Comparison of ENCODE assay signal across 29 mouse cellular contexts in genomic region chr15:80574211-80575040, GRCm38 (mm10). TPM values are rescaled to one million over a fixed set of nuclear protein-coding genes. Genes with fewer than 3 reads are reported as not detected.
DNase-seq lines count a peak whose midpoint lies in the region; TF ChIP-seq lines count a peak whose summit lies in the region.
"Had no signal": no experiment of that assay in that cellular context is flagged by ENCODE, and none has a peak within 500 bp of the region (broad histone marks: within the 10 kb centered on the region; RNA-seq: fewer than 3 reads in every experiment).

No protein-coding gene starts in this region.

- intact Hi-C loops in heart, postnatal 14 days (cut with DNase I): no loop called here
- intact Hi-C loops in gastrocnemius, adult 2 months (cut with DNase I): no loop called here

- no peaks in the 10 kb centered on the region for H3K36me3 ChIP-seq in spleen, adult 2 months (ENCODE audit: control insufficient read depth, insufficient read depth, low read length)
- H3K36me3 ChIP-seq: embryonic facial prominence, embryonic 10.5 days; heart, embryonic 13.5 days; midbrain, embryonic 12.5 days; neural tube, embryonic 13.5 days; stomach, embryonic 15.5 days had no signal

- peak overlapping the region; percentile 59 for H3K27ac ChIP-seq in spleen, adult 2 months (ENCODE audit: insufficient read depth, low read length)
- no peak overlapping the region for H3K27ac ChIP-seq in cerebellum, adult 2 months (ENCODE audit: insufficient read depth, low read length)
- no peak overlapping the region for H3K27ac ChIP-seq in gastrocnemius, adult 2 months
- H3K27ac ChIP-seq: embryonic facial prominence, embryonic 10.5 days; heart, embryonic 13.5 days; layer of hippocampus, adult 2 months; midbrain, embryonic 12.5 days; neural tube, embryonic 13.5 days; stomach, embryonic 15.5 days had no signal

- WGBS in spleen, adult 2 months: 83% methylated on average over 17 of the region's 17 CpGs
- 68% methylated on average over 17 of the region's 17 CpGs for WGBS in cerebellum, adult 2 months

- peak overlapping the region; percentile 40 for H3K4me3 ChIP-seq in spleen, adult 2 months (ENCODE audit: extremely low read depth, insufficient read depth, insufficient read length)
- no peak overlapping the region for H3K4me3 ChIP-seq in cerebellum, adult 2 months (replicated peaks; ENCODE audit: insufficient read depth, low read depth, low read length)
- H3K4me3 ChIP-seq in gastrocnemius, adult 2 months: no peak overlapping the region
- H3K4me3 ChIP-seq: embryonic facial prominence, embryonic 10.5 days; heart, embryonic 13.5 days; layer of hippocampus, adult 2 months; midbrain, embryonic 12.5 days; neural tube, embryonic 13.5 days; stomach, embryonic 15.5 days had no signal

- H3K4me1 ChIP-seq in spleen, adult 2 months (ENCODE audit: control insufficient read depth, insufficient read depth, insufficient read length): peaks cover 11% of the 10 kb centered on the region; the same call in 1 of the 2 replicates
- H3K4me1 ChIP-seq in cerebellum, adult 2 months (ENCODE audit: control insufficient read depth, insufficient read depth, low read length): peaks cover 3% of the 10 kb centered on the region; the same call in 1 of the 2 replicates
- H3K4me1 ChIP-seq: stomach, embryonic 15.5 days had no signal

- peak; percentile 70 for DNase-seq in heart, adult 11 months
- no peak for DNase-seq in heart, postnatal 14 days
- DNase-seq in spleen, adult 2 months (ENCODE audit: low read depth in 1 of 2, low spot score in 2 of 2): no peak
- DNase-seq in spleen, postnatal 10 days (ENCODE audit: low spot score in 2 of 2): no peak
- DNase-seq in cerebellum, adult 2 months: peak; percentile 26 to 72
- peak; percentile 36 for DNase-seq in cerebellum, postnatal 36 days
- no peak for DNase-seq in gastrocnemius, adult 2 months
- DNase-seq in gastrocnemius, postnatal 10 days: no peak
- DNase-seq: B cell, adult 2 months; gastrocnemius, postnatal 36 days; kidney, adult 2 months; kidney, postnatal 10 days; layer of hippocampus, postnatal 36 days; liver; right cerebral cortex, postnatal 14 days; spleen, adult 18-20 months; thymus, postnatal 25 days had no signal

- TF ChIP-seq CTCF in spleen, adult 2 months (IDR thresholded peaks at IDR 0.05; ENCODE audit: extremely low read depth, insufficient read depth, insufficient read length, insufficient replicate concordance): no peak
- no peak for TF ChIP-seq CTCF in cerebellum, adult 2 months (IDR thresholded peaks at IDR 0.05; ENCODE audit: borderline replicate concordance, insufficient read depth, low read depth, low read length)
- no peak for TF ChIP-seq CTCF in gastrocnemius, adult 2 months (IDR thresholded peaks at IDR 0.05)

- no peak for TF ChIP-seq POLR2A in spleen, adult 2 months (IDR thresholded peaks at IDR 0.05; ENCODE audit: low read depth, low read length)
- TF ChIP-seq POLR2A in cerebellum, adult 2 months (IDR thresholded peaks at IDR 0.05; ENCODE audit: borderline replicate concordance, insufficient read depth, low read length): no peak

- H3K27me3 ChIP-seq in spleen, adult 2 months (ENCODE audit: control insufficient read depth, insufficient read depth, low read length): no peaks in the 10 kb centered on the region
- no peaks in the 10 kb centered on the region; the same call in 1 of the 2 replicates for H3K27me3 ChIP-seq in cerebellum, adult 2 months (ENCODE audit: control insufficient read depth, insufficient read depth, low read length)

RNA-seq across cellular contexts. Expression of gene Grap2, which starts 2.0 kb away (rescaled TPM):
- 1 to 10 TPM; 1.7 to 5.4 TPM for total RNA-seq in heart, postnatal 14 days (2021)
- 54.4 and 58.2 TPM in 2 replicates for polyA plus RNA-seq in spleen, adult 2 months (2012; rRNA removed)
- 0.08 and 0.16 TPM in 2 replicates for polyA plus RNA-seq in cerebellum, adult 2 months (2012; rRNA removed)
- under 1 TPM in 1 of 2 experiments, not detected in 1; 0.31 TPM for total RNA-seq in gastrocnemius, adult 2 months (2021)
- under 1 TPM; 0.40 to 0.54 TPM for total RNA-seq in gastrocnemius, postnatal 10 days (2021)

RNA-seq across cellular contexts. Expression of gene Enthd1, which starts 9.5 kb away (rescaled TPM):
- total RNA-seq in heart, postnatal 14 days (2021): not detected
- polyA plus RNA-seq in spleen, adult 2 months (2012; rRNA removed): 0.05 TPM in 2 replicates
- not detected in 2 replicates for polyA plus RNA-seq in cerebellum, adult 2 months (2012; rRNA removed)
- total RNA-seq in gastrocnemius, adult 2 months (2021): not detected
- total RNA-seq in gastrocnemius, postnatal 10 days (2021): not detected
- total RNA-seq: adrenal gland, adult 18-20 months; gastrocnemius, postnatal 36 days; hematopoietic stem cell, adult 5-6 weeks; layer of hippocampus, adult 2 months; layer of hippocampus, postnatal 36 days; left cerebral cortex, postnatal 25 days had no signal
- polyA plus RNA-seq: embryonic facial prominence, embryonic 10.5 days; forebrain, embryonic 11.5 days; heart, embryonic 13.5 days; kidney, adult 2 months; liver, embryonic 16.5 days; lung, postnatal 0 days; midbrain, embryonic 12.5 days; neural tube, embryonic 13.5 days; stomach, embryonic 15.5 days had no signal

Comparison
In these comparisons a context has a peak if more than half of its experiments do, and no peak if none do; other contexts are left out.
1. DNase-seq: peak in heart, adult 11 months (single experiment), cerebellum, adult 2 months (2 of 2) and cerebellum, postnatal 36 days (2 of 2); none in heart, postnatal 14 days (0 of 2), spleen, adult 2 months (0 of 2), spleen, postnatal 10 days (0 of 2), gastrocnemius, adult 2 months (single experiment) and gastrocnemius, postnatal 10 days (single experiment).